Mouse (Mus musculus): Measurements from ENCODE around the gene Foxi2. TPM values are rescaled to one million over a fixed set of nuclear protein-coding genes. Genes with fewer than 3 reads are reported as not detected.

The Foxi2 gene
- not detected in 2 replicates for polyA plus RNA-seq (2014; fragmentation: Nextera tagmentation; extraction: Ambion mirVana)

- Histone ChIP-seq H3K9me3 (ENCODE audit: control insufficient read depth, low read length) (no peaks in the 10 kb centered on the region), H3K9ac (ENCODE audit: low read depth, low read length) (peak within 1 kb of the TSS; percentile 15; the same call in 1 of the 2 replicates), H3K36me3 (ENCODE audit: control insufficient read depth, insufficient read depth, low read length) (no peaks in the 10 kb centered on the region), H3K4me3 (ENCODE audit: low read depth, low read length) (peak within 1 kb of the TSS; percentile 29), H3K27me3 (replicated peaks; ENCODE audit: control insufficient read depth, insufficient read depth, low read length) (peaks cover 42% of the 10 kb centered on the region), H3K27ac (replicated peaks; ENCODE audit: low read depth, low read length) (no peak within 1 kb of the TSS), H3K4me2 (ENCODE audit: low read depth, low read length) (peak within 1 kb of the TSS; percentile 51), H3K4me1 (ENCODE audit: control insufficient read depth, insufficient read depth, low read length) (no peaks in the 10 kb centered on the region)
- DNase-seq (ENCODE audit: low spot score) (no peak), ATAC-seq (ENCODE audit: low read depth) (no peak)
- WGBS: 2% methylated on average over 38 of the region's 51 CpGs
These were observed at the start of gene Foxi2 for GRCm38 (mm10) chr7:135410237-135410965. Gene Foxi2 (plus strand): TSS chr7:135410308.

- no peak for DNase-seq (ENCODE audit: low spot score)
These were observed 45.5 kb upstream of the Foxi2 start for GRCm38 (mm10) chr7:135364606-135365005.

GRCm38 (mm10) chr7:135376048-135376447, 34.1 kb upstream of the Foxi2 start:
- DNase-seq (ENCODE audit: low spot score): no peak
- H3K4me1 ChIP-seq (ENCODE audit: control insufficient read depth, insufficient read depth, low read length): no peaks in the 10 kb centered on the region
- 87% methylated on average over 13 of the region's 13 CpGs for WGBS
- H3K9me3 ChIP-seq (ENCODE audit: control insufficient read depth, low read length): no peaks in the 10 kb centered on the region
- no peaks in the 10 kb centered on the region for H3K36me3 ChIP-seq (ENCODE audit: control insufficient read depth, insufficient read depth, low read length)
- H3K27me3 ChIP-seq (replicated peaks; ENCODE audit: control insufficient read depth, insufficient read depth, low read length): no peaks in the 10 kb centered on the region
- no peak overlapping the region for H3K4me2 ChIP-seq (ENCODE audit: low read depth, low read length)
- no peak overlapping the region for H3K27ac ChIP-seq (replicated peaks; ENCODE audit: low read depth, low read length)
- no peak for ATAC-seq (ENCODE audit: low read depth)
- no peak overlapping the region for H3K4me3 ChIP-seq (ENCODE audit: low read depth, low read length)
- no peak overlapping the region for H3K9ac ChIP-seq (ENCODE audit: low read depth, low read length)

More at GRCm38 (mm10) chr7:135364606-135365005, 45.5 kb upstream of the Foxi2 start:
- no peak for ATAC-seq (ENCODE audit: low read depth)
- Histone ChIP-seq H3K4me1 (ENCODE audit: control insufficient read depth, insufficient read depth, low read length) (no peaks in the 10 kb centered on the region), H3K27me3 (replicated peaks; ENCODE audit: control insufficient read depth, insufficient read depth, low read length) (no peaks in the 10 kb centered on the region), H3K4me3 (ENCODE audit: low read depth, low read length) (no peak overlapping the region), H3K9ac (ENCODE audit: low read depth, low read length) (no peak overlapping the region), H3K4me2 (ENCODE audit: low read depth, low read length) (no peak overlapping the region), H3K9me3 (ENCODE audit: control insufficient read depth, low read length) (no peaks in the 10 kb centered on the region), H3K36me3 (ENCODE audit: control insufficient read depth, insufficient read depth, low read length) (no peaks in the 10 kb centered on the region), H3K27ac (replicated peaks; ENCODE audit: low read depth, low read length) (no peak overlapping the region)
- 92% methylated on average over 5 of the region's 5 CpGs for WGBS

GRCm38 (mm10) chr7:135376932-135377331, 33.2 kb upstream of the Foxi2 start:
- no peak for ATAC-seq (ENCODE audit: low read depth)
- Histone ChIP-seq H3K9me3 (ENCODE audit: control insufficient read depth, low read length) (no peaks in the 10 kb centered on the region), H3K27me3 (replicated peaks; ENCODE audit: control insufficient read depth, insufficient read depth, low read length) (no peaks in the 10 kb centered on the region), H3K27ac (replicated peaks; ENCODE audit: low read depth, low read length) (no peak overlapping the region), H3K9ac (ENCODE audit: low read depth, low read length) (no peak overlapping the region), H3K4me1 (ENCODE audit: control insufficient read depth, insufficient read depth, low read length) (no peaks in the 10 kb centered on the region), H3K36me3 (ENCODE audit: control insufficient read depth, insufficient read depth, low read length) (no peaks in the 10 kb centered on the region), H3K4me3 (ENCODE audit: low read depth, low read length) (no peak overlapping the region), H3K4me2 (ENCODE audit: low read depth, low read length) (no peak overlapping the region)
- 63% methylated on average over 5 of the region's 5 CpGs for WGBS
- no peak for DNase-seq (ENCODE audit: low spot score)

GRCm38 (mm10) chr7:135378331-135378730, 31.8 kb upstream of the Foxi2 start:
- no peaks in the 10 kb centered on the region for H3K36me3 ChIP-seq (ENCODE audit: control insufficient read depth, insufficient read depth, low read length)
- ATAC-seq (ENCODE audit: low read depth) (no peak), DNase-seq (ENCODE audit: low spot score) (no peak)
- 86% methylated on average over 5 of the region's 5 CpGs for WGBS
- H3K4me2 ChIP-seq (ENCODE audit: low read depth, low read length): no peak overlapping the region
- H3K27ac ChIP-seq (replicated peaks; ENCODE audit: low read depth, low read length): no peak overlapping the region
- no peaks in the 10 kb centered on the region for H3K9me3 ChIP-seq (ENCODE audit: control insufficient read depth, low read length)
- no peak overlapping the region for H3K9ac ChIP-seq (ENCODE audit: low read depth, low read length)
- H3K4me3 ChIP-seq (ENCODE audit: low read depth, low read length): no peak overlapping the region
- H3K4me1 ChIP-seq (ENCODE audit: control insufficient read depth, insufficient read depth, low read length): no peaks in the 10 kb centered on the region
- H3K27me3 ChIP-seq (replicated peaks; ENCODE audit: control insufficient read depth, insufficient read depth, low read length): no peaks in the 10 kb centered on the region

GRCm38 (mm10) chr7:135389039-135389438, 21.1 kb upstream of the Foxi2 start:
- Histone ChIP-seq H3K36me3 (ENCODE audit: control insufficient read depth, insufficient read depth, low read length) (no peaks in the 10 kb centered on the region), H3K4me1 (ENCODE audit: control insufficient read depth, insufficient read depth, low read length) (no peaks in the 10 kb centered on the region), H3K9ac (ENCODE audit: low read depth, low read length) (no peak overlapping the region), H3K9me3 (ENCODE audit: control insufficient read depth, low read length) (no peaks in the 10 kb centered on the region), H3K27ac (replicated peaks; ENCODE audit: low read depth, low read length) (no peak overlapping the region), H3K27me3 (replicated peaks; ENCODE audit: control insufficient read depth, insufficient read depth, low read length) (no peaks in the 10 kb centered on the region), H3K4me2 (ENCODE audit: low read depth, low read length) (no peak overlapping the region), H3K4me3 (ENCODE audit: low read depth, low read length) (no peak overlapping the region)
- DNase-seq (ENCODE audit: low spot score): no peak
- 64% methylated on average over 3 of the region's 3 CpGs for WGBS
- ATAC-seq (ENCODE audit: low read depth): no peak

GRCm38 (mm10) chr7:135392949-135393542, 17.1 kb upstream of the Foxi2 start:
- Histone ChIP-seq H3K27me3 (replicated peaks; ENCODE audit: control insufficient read depth, insufficient read depth, low read length) (no peaks in the 10 kb centered on the region), H3K4me2 (ENCODE audit: low read depth, low read length) (no peak overlapping the region), H3K9ac (ENCODE audit: low read depth, low read length) (no peak overlapping the region), H3K27ac (replicated peaks; ENCODE audit: low read depth, low read length) (no peak overlapping the region), H3K4me3 (ENCODE audit: low read depth, low read length) (no peak overlapping the region), H3K9me3 (ENCODE audit: control insufficient read depth, low read length) (no peaks in the 10 kb centered on the region), H3K4me1 (ENCODE audit: control insufficient read depth, insufficient read depth, low read length) (no peaks in the 10 kb centered on the region), H3K36me3 (ENCODE audit: control insufficient read depth, insufficient read depth, low read length) (no peaks in the 10 kb centered on the region)
- 17% methylated on average over 5 of the region's 5 CpGs for WGBS
- ATAC-seq (ENCODE audit: low read depth) (no peak), DNase-seq (ENCODE audit: low spot score) (no peak)

GRCm38 (mm10) chr7:135394436-135394835, 15.7 kb upstream of the Foxi2 start:
- H3K27me3 ChIP-seq (replicated peaks; ENCODE audit: control insufficient read depth, insufficient read depth, low read length): no peaks in the 10 kb centered on the region
- no peak overlapping the region for H3K9ac ChIP-seq (ENCODE audit: low read depth, low read length)
- no peak for ATAC-seq (ENCODE audit: low read depth)
- no peak overlapping the region for H3K4me2 ChIP-seq (ENCODE audit: low read depth, low read length)
- 76% methylated on average over 3 of the region's 3 CpGs for WGBS
- no peak for DNase-seq (ENCODE audit: low spot score)
- no peaks in the 10 kb centered on the region for H3K4me1 ChIP-seq (ENCODE audit: control insufficient read depth, insufficient read depth, low read length)
- H3K36me3 ChIP-seq (ENCODE audit: control insufficient read depth, insufficient read depth, low read length): no peaks in the 10 kb centered on the region
- no peak overlapping the region for H3K4me3 ChIP-seq (ENCODE audit: low read depth, low read length)
- H3K9me3 ChIP-seq (ENCODE audit: control insufficient read depth, low read length): no peaks in the 10 kb centered on the region
- no peak overlapping the region for H3K27ac ChIP-seq (replicated peaks; ENCODE audit: low read depth, low read length)

GRCm38 (mm10) chr7:135395242-135395641, 14.9 kb upstream of the Foxi2 start:
- ATAC-seq (ENCODE audit: low read depth) (no peak), DNase-seq (ENCODE audit: low spot score) (no peak)
- Histone ChIP-seq H3K9me3 (ENCODE audit: control insufficient read depth, low read length) (no peaks in the 10 kb centered on the region), H3K27me3 (replicated peaks; ENCODE audit: control insufficient read depth, insufficient read depth, low read length) (no peaks in the 10 kb centered on the region), H3K9ac (ENCODE audit: low read depth, low read length) (no peak overlapping the region), H3K36me3 (ENCODE audit: control insufficient read depth, insufficient read depth, low read length) (no peaks in the 10 kb centered on the region), H3K4me2 (ENCODE audit: low read depth, low read length) (no peak overlapping the region), H3K27ac (replicated peaks; ENCODE audit: low read depth, low read length) (no peak overlapping the region), H3K4me3 (ENCODE audit: low read depth, low read length) (no peak overlapping the region), H3K4me1 (ENCODE audit: control insufficient read depth, insufficient read depth, low read length) (no peaks in the 10 kb centered on the region)
